Mouse (Mus musculus) CH12.LX (cell line): Measurements from ENCODE around the gene Atp8a2.

Experiments used
- CHD2 ChIP-seq: IDR thresholded peaks from 2 replicates; pipeline ENCODE4 v1.6.1; 2011; ENCODE audit warnings: low read length, improper control_type of control experiment
- CTCF ChIP-seq, 2 experiments: IDR thresholded peaks in 1 of 2; conservative IDR thresholded peaks in 1 of 2; 2 replicates each; pipeline ENCODE4 v1.5.1; 2011 to 2012; ENCODE audit warnings: low read depth in 2 of 2, low read length in 2 of 2, improper control_type of control experiment in 1 of 2, inconsistent platforms in 1 of 2, mild to moderate bottlenecking in 1 of 2, moderate library complexity in 1 of 2
- ELF1 ChIP-seq: IDR thresholded peaks from 2 replicates; pipeline ENCODE4 v1.6.1; 2014; ENCODE audit warnings: low read depth, mild to moderate bottlenecking, inconsistent platforms, low read length, improper control_type of control experiment
- EP300 ChIP-seq: IDR thresholded peaks from 2 replicates; pipeline ENCODE4 v1.6.1; 2011; ENCODE audit warnings: low read length, improper control_type of control experiment
- JUN ChIP-seq: IDR thresholded peaks from 2 replicates; pipeline ENCODE4 v1.6.1; 2011; ENCODE audit warnings: low read depth, mild to moderate bottlenecking, low read length, improper control_type of control experiment, moderate library complexity; ENCODE audit not compliant: insufficient read depth
- JUND ChIP-seq: conservative IDR thresholded peaks from 2 replicates; pipeline ENCODE4 v1.6.1; 2011; ENCODE audit warnings: low read depth, low read length, improper control_type of control experiment
- MAFK ChIP-seq: IDR thresholded peaks from 2 replicates; pipeline ENCODE4 v1.6.1; 2011; ENCODE audit warnings: low read length, improper control_type of control experiment; ENCODE audit not compliant: insufficient replicate concordance
- POLR2A ChIP-seq: IDR thresholded peaks from 2 replicates; pipeline ENCODE4 v1.6.1; 2011; ENCODE audit warnings: low read depth, mild to moderate bottlenecking, improper control_type of control experiment, low read length
- RAD21 ChIP-seq: IDR thresholded peaks from 2 replicates; pipeline ENCODE4 v1.6.1; 2011; ENCODE audit warnings: low read depth, mild to moderate bottlenecking, low read length, improper control_type of control experiment, moderate library complexity
- USF2 ChIP-seq: conservative IDR thresholded peaks from 2 replicates; pipeline ENCODE4 v1.6.1; 2011; ENCODE audit warnings: low read depth, low read length, improper control_type of control experiment

GRCm38 (mm10) chr14:59966981-59967380 is 230.0 kb downstream of the Atp8a2 start:
- no peak for TF ChIP-seq JUND
- TF ChIP-seq JUN: no peak
- no peak for TF ChIP-seq ELF1
- TF ChIP-seq POLR2A: no peak
- no peak for TF ChIP-seq EP300
- no peak for TF ChIP-seq CTCF (conservative IDR thresholded peaks at IDR 0.05 in 1 of 2, IDR thresholded peaks at IDR 0.05 in 1 of 2; ENCODE audit: low read depth in 2 of 2, low read length in 2 of 2)
- TF ChIP-seq USF2: no peak
- TF ChIP-seq MAFK: no peak
- TF ChIP-seq CHD2: no peak
- TF ChIP-seq RAD21: no peak
